Mouse (Mus musculus) neural tube, embryonic 15.5 days (tissue): Measurements from ENCODE around the gene Pym1. TPM values are rescaled to one million over a fixed set of nuclear protein-coding genes. Genes with fewer than 3 reads are reported as not detected.

Experiments
- ATAC-seq: fragments of 200-750 bp; cut with Nextera tagmentation; 2 replicates; pipeline ENCODE4 v1.8.0; 2017; ENCODE audit warnings: mild to moderate bottlenecking, moderate TSS enrichment, moderate library complexity; ENCODE audit not compliant: low FRiP score
- H3K27ac ChIP-seq: fragments of 300-500 bp; sonication (generic); replicated peaks from 2 replicates; pipeline ENCODE4 v1.5.1; 2015; ENCODE audit warnings: mild to moderate bottlenecking, inconsistent platforms
- H3K27me3 ChIP-seq: fragments of 300-500 bp; sonication (generic); replicated peaks from 2 replicates; pipeline ENCODE4 v1.6.1; 2015; ENCODE audit warnings: inconsistent platforms
- H3K36me3 ChIP-seq: fragments of 300-500 bp; sonication (generic); 2 replicates; pipeline ENCODE4 v1.6.1; 2015; ENCODE audit warnings: inconsistent platforms
- H3K4me1 ChIP-seq: fragments of 300-500 bp; sonication (generic); 2 replicates; pipeline ENCODE4 v1.6.1; 2015; ENCODE audit warnings: inconsistent platforms
- H3K4me2 ChIP-seq: fragments of 300-500 bp; sonication (generic); 2 replicates; pipeline ENCODE4 v1.6.1; 2015; ENCODE audit warnings: inconsistent platforms, mild to moderate bottlenecking, moderate library complexity
- H3K4me3 ChIP-seq: fragments of 300-500 bp; sonication (generic); replicated peaks from 2 replicates; pipeline ENCODE4 v1.5.1; 2015; ENCODE audit warnings: mild to moderate bottlenecking, inconsistent platforms
- H3K9ac ChIP-seq: fragments of 300-500 bp; sonication (generic); replicated peaks from 2 replicates; pipeline ENCODE4 v1.6.1; 2015; ENCODE audit warnings: mild to moderate bottlenecking, inconsistent platforms
- H3K9me3 ChIP-seq: fragments of 300-500 bp; sonication (generic); replicated peaks from 2 replicates; pipeline ENCODE4 v1.6.1; 2016; ENCODE audit warnings: inconsistent platforms
- WGBS: fragments of 180-500 bp; shearing (Covaris S2); methylation state at CpG from one replicate; pipeline ENCODE4 v1.1.7; 2015; ENCODE audit warnings: mixed read lengths; 5-methylcytosine and 5-hydroxymethylcytosine counted together
- polyA plus RNA-seq: library from polyadenylated mRNA; unstranded; fragments of >200 nt; fragmentation: Nextera tagmentation; extraction: Ambion mirVana; gene quantifications from 2 replicates; pipeline ENCODE4 v1.2.1, GENCODE M21; 2015

Gene Pym1
- polyA plus RNA-seq, 1 experiment from 2014 or later, result 41.7 TPM

GRCm38 (mm10) chr10:128728059-128728458 lies 19.6 kb upstream of the Pym1 start:
- Histone ChIP-seq H3K4me3 (no peak overlapping the region), H3K9ac (no peak overlapping the region), H3K9me3 (no peaks in the 10 kb centered on the region), H3K27ac (no peak overlapping the region), H3K27me3 (no peaks in the 10 kb centered on the region), H3K4me1 (no peaks in the 10 kb centered on the region), H3K4me2 (no peak overlapping the region), H3K36me3 (no peaks in the 10 kb centered on the region)
- ATAC-seq, result no peak
- WGBS, result 83% methylated on average over 5 of the region's 5 CpGs

- Histone ChIP-seq H3K4me1 (no peaks in the 10 kb centered on the region), H3K27ac (no peak overlapping the region), H3K9ac (no peak overlapping the region), H3K9me3 (no peaks in the 10 kb centered on the region), H3K4me3 (no peak overlapping the region), H3K27me3 (no peaks in the 10 kb centered on the region), H3K4me2 (0 out of 2 replicates have a peak overlapping the region, but pooled peaks have one; percentile 9), H3K36me3 (no peaks in the 10 kb centered on the region)
- WGBS, result 26% methylated on average over 10 of the region's 10 CpGs
- no peak for ATAC-seq
Observed at GRCm38 (mm10) chr10:128731002-128731433, 16.7 kb upstream of the Pym1 start.

- no peak overlapping the region for H3K4me3 ChIP-seq
- no peaks in the 10 kb centered on the region for H3K4me1 ChIP-seq
- no peak for ATAC-seq
- no peak overlapping the region for H3K4me2 ChIP-seq
- H3K36me3 ChIP-seq, result no peaks in the 10 kb centered on the region
- H3K9me3 ChIP-seq, result no peaks in the 10 kb centered on the region
- no peak overlapping the region for H3K27ac ChIP-seq
- H3K9ac ChIP-seq, result no peak overlapping the region
- no peaks in the 10 kb centered on the region for H3K27me3 ChIP-seq
Observed at GRCm38 (mm10) chr10:128731992-128732391, 15.7 kb upstream of the Pym1 start.

GRCm38 (mm10) chr10:128737435-128737834 lies 10.3 kb upstream of the Pym1 start:
- no peak overlapping the region for H3K9ac ChIP-seq
- WGBS, result 5% methylated on average over 15 of the region's 15 CpGs
- H3K9me3 ChIP-seq, result no peaks in the 10 kb centered on the region
- ATAC-seq, result no peak
- no peaks in the 10 kb centered on the region for H3K36me3 ChIP-seq
- peaks cover 16% of the 10 kb centered on the region for H3K27me3 ChIP-seq
- peaks cover 4% of the 10 kb centered on the region for H3K4me1 ChIP-seq
- H3K4me3 ChIP-seq, result peak overlapping the region; percentile 19
- no peak overlapping the region for H3K27ac ChIP-seq
- peak overlapping the region; percentile 51 for H3K4me2 ChIP-seq

- Histone ChIP-seq H3K9me3 (no peaks in the 10 kb centered on the region), H3K4me1 (peaks cover 27% of the 10 kb centered on the region), H3K27ac (no peak overlapping the region), H3K4me3 (no peak overlapping the region), H3K36me3 (no peaks in the 10 kb centered on the region), H3K4me2 (no peak overlapping the region), H3K9ac (no peak overlapping the region), H3K27me3 (peaks cover 34% of the 10 kb centered on the region)
- ATAC-seq, result no peak
- 78% methylated on average over 2 of the region's 2 CpGs for WGBS
Observed at GRCm38 (mm10) chr10:128740296-128740695, 7.4 kb upstream of the Pym1 start.

GRCm38 (mm10) chr10:128742616-128743015 lies 5.1 kb upstream of the Pym1 start:
- H3K9ac ChIP-seq, result no peak overlapping the region
- H3K4me3 ChIP-seq, result peak overlapping the region; percentile 58; the same call in 1 of the 2 replicates
- WGBS, result 51% methylated on average over 4 of the region's 4 CpGs
- peaks cover 28% of the 10 kb centered on the region for H3K4me1 ChIP-seq
- no peaks in the 10 kb centered on the region for H3K36me3 ChIP-seq
- H3K9me3 ChIP-seq, result no peaks in the 10 kb centered on the region
- peaks cover 45% of the 10 kb centered on the region for H3K27me3 ChIP-seq
- no peak overlapping the region for H3K27ac ChIP-seq
- ATAC-seq, result no peak
- peak overlapping the region; percentile 97 for H3K4me2 ChIP-seq

- Histone ChIP-seq H3K36me3 (no peaks in the 10 kb centered on the region), H3K27ac (no peak overlapping the region; the same call in 1 of the 2 replicates), H3K4me3 (peak overlapping the region; percentile 58), H3K27me3 (peaks cover 45% of the 10 kb centered on the region), H3K4me1 (peaks cover 28% of the 10 kb centered on the region), H3K4me2 (peak overlapping the region; percentile 97), H3K9ac (peak overlapping the region; percentile 69), H3K9me3 (no peaks in the 10 kb centered on the region)
- WGBS, result 3% methylated on average over 7 of the region's 7 CpGs
- ATAC-seq, result no peak
Observed at GRCm38 (mm10) chr10:128743235-128743634, 4.5 kb upstream of the Pym1 start.

GRCm38 (mm10) chr10:128743791-128744191 lies 3.9 kb upstream of the Pym1 start:
- H3K9me3 ChIP-seq, result no peaks in the 10 kb centered on the region
- WGBS, result under 1% methylated on average over 37 of the region's 37 CpGs
- peak overlapping the region; percentile 58 for H3K4me3 ChIP-seq
- peak overlapping the region; percentile 69 for H3K9ac ChIP-seq
- H3K27ac ChIP-seq, result peak overlapping the region; percentile 25; the same call in 1 of the 2 replicates
- H3K4me2 ChIP-seq, result peak overlapping the region; percentile 97
- no peak for ATAC-seq
- peaks cover 28% of the 10 kb centered on the region for H3K4me1 ChIP-seq
- no peaks in the 10 kb centered on the region for H3K36me3 ChIP-seq
- H3K27me3 ChIP-seq, result peaks cover 45% of the 10 kb centered on the region

- Histone ChIP-seq H3K4me3 (peak overlapping the region; percentile 58), H3K9me3 (no peaks in the 10 kb centered on the region), H3K36me3 (no peaks in the 10 kb centered on the region), H3K27me3 (peaks cover 45% of the 10 kb centered on the region), H3K4me1 (peaks cover 32% of the 10 kb centered on the region), H3K27ac (peak overlapping the region; percentile 25; the same call in 1 of the 2 replicates), H3K9ac (peak overlapping the region; percentile 69), H3K4me2 (peak overlapping the region; percentile 97)
- 20% methylated on average over 8 of the region's 8 CpGs for WGBS
- ATAC-seq, result no peak
Observed at GRCm38 (mm10) chr10:128744211-128744610, 3.5 kb upstream of the Pym1 start.

- H3K9ac ChIP-seq, result peak within 1 kb of the TSS; percentile 69
- H3K9me3 ChIP-seq, result no peaks in the 10 kb centered on the region
- peaks cover 45% of the 10 kb centered on the region for H3K27me3 ChIP-seq
- H3K4me3 ChIP-seq, result peak within 1 kb of the TSS; percentile 58
- H3K36me3 ChIP-seq, result no peaks in the 10 kb centered on the region
- ATAC-seq, result no peak
- H3K27ac ChIP-seq, result peak within 1 kb of the TSS; percentile 25; the same call in 1 of the 2 replicates
- H3K4me1 ChIP-seq, result peaks cover 40% of the 10 kb centered on the region
- WGBS, result 26% methylated on average over 18 of the region's 18 CpGs
- H3K4me2 ChIP-seq, result peak within 1 kb of the TSS; percentile 97
Observed at GRCm38 (mm10) chr10:128744680-128745601, 2.7 kb upstream of the Pym1 start, which contains the start of gene Dgka. Gene Dgka, minus strand, starts transcription at chr10:128744855.

GRCm38 (mm10) chr10:128745946-128746613 lies 1.6 kb upstream of the Pym1 start:
- Histone ChIP-seq H3K4me1 (peaks cover 45% of the 10 kb centered on the region), H3K27ac (no peak overlapping the region), H3K9ac (no peak overlapping the region), H3K27me3 (peaks cover 42% of the 10 kb centered on the region), H3K36me3 (no peaks in the 10 kb centered on the region), H3K9me3 (no peaks in the 10 kb centered on the region), H3K4me3 (no peak overlapping the region), H3K4me2 (no peak overlapping the region)
- no peak for ATAC-seq
- WGBS, result 95% methylated on average over 10 of the region's 10 CpGs
